Mouse (Mus musculus) macrophage (primary cell): ENCODE results near the gene Cog2. TPM values are rescaled to one million over a fixed set of nuclear protein-coding genes. Genes with fewer than 3 reads are reported as not detected.
A peak's percentile ranks its signal among the peaks of the same experiment; 100 is the strongest.

Source experiments
- H3K27ac ChIP-seq: fragments of 350-480 bp; formaldehyde crosslinking; 2 replicates; pipeline ENCODE4 v1.9.0; 2021
- H3K36me3 ChIP-seq: fragments of 350-480 bp; formaldehyde crosslinking; 2 replicates; pipeline ENCODE4 v1.9.0; 2021; ENCODE audit errors: inconsistent target
- H3K4me3 ChIP-seq: fragments of 350-480 bp; formaldehyde crosslinking; 2 replicates; pipeline ENCODE4 v1.9.0; 2021; ENCODE audit errors: inconsistent target
- H3K79me2 ChIP-seq: fragments of 350-480 bp; formaldehyde crosslinking; 2 replicates; pipeline ENCODE4 v1.9.0; 2021; ENCODE audit errors: inconsistent target
- WGBS: methylation state at CpG from one replicate; pipeline ENCODE4 v1.1.7; 2026; ENCODE audit warnings: inconsistent platforms; ENCODE audit not compliant: missing documents; 5-methylcytosine and 5-hydroxymethylcytosine counted together
- polyA plus RNA-seq: library from polyadenylated mRNA; stranded (reverse); fragments of 250-400 nt; gene quantifications from 3 replicates; pipeline ENCODE4 v1.2.4, GENCODE M21; 2018; ENCODE audit warnings: inconsistent platforms
- total RNA-seq, 78 experiments: library from RNA; depleted of rRNA; stranded (reverse); fragments of 250-400 nt; gene quantifications; 1 replicate in 9 of 78; 2 replicates in 24 of 78; 3 replicates in 43 of 78; 4 replicates in 2 of 78; pipeline ENCODE4 v1.2.4; 2018; ENCODE audit warnings: inconsistent platforms in 56 of 78

The Cog2 gene
- total RNA-seq (2018; cell fraction: chromatin; rRNA removed) = 10 to 100 TPM; 35.8 to 86.1 (median 60.7) TPM
- total RNA-seq (2018; cell fraction: cytosol; rRNA removed) = 10 to 100 TPM; 17.9 to 25.3 (median 21.6) TPM
- 10 to 100 TPM; 25.4 to 49.8 (median 39.7) TPM for total RNA-seq (2018; cell fraction: nucleus; rRNA removed)
- polyA plus RNA-seq = 13.3 to 23.6 TPM (median 21.6 TPM) in 3 replicates

- peaks cover 48% of the 10 kb centered on the region for H3K79me2 ChIP-seq
- H3K27ac ChIP-seq = peak within 1 kb of the TSS; percentile 37
- H3K36me3 ChIP-seq = peaks cover 3% of the 10 kb centered on the region; the same call in 1 of the 2 replicates
- WGBS = 7% methylated on average over 48 of the region's 50 CpGs
- peak within 1 kb of the TSS; percentile 99 for H3K4me3 ChIP-seq
Measured at GRCm38 (mm10) chr8:124520249-124521080, at the start of gene Cog2. Gene Cog2, plus strand, starts transcription at chr8:124520767.

- 82% methylated on average over 5 of the region's 5 CpGs for WGBS
- Histone ChIP-seq H3K36me3 (no peaks in the 10 kb centered on the region), H3K27ac (no peak overlapping the region), H3K79me2 (no peaks in the 10 kb centered on the region), H3K4me3 (no peak overlapping the region)
Measured at GRCm38 (mm10) chr8:124475690-124476089, 44.9 kb upstream of the Cog2 start.

GRCm38 (mm10) chr8:124476701-124477100 lies 43.9 kb upstream of the Cog2 start:
- H3K36me3 ChIP-seq = no peaks in the 10 kb centered on the region
- H3K27ac ChIP-seq = no peak overlapping the region
- no peak overlapping the region for H3K4me3 ChIP-seq
- 86% methylated on average over 9 of the region's 9 CpGs for WGBS
- H3K79me2 ChIP-seq = no peaks in the 10 kb centered on the region

GRCm38 (mm10) chr8:124479251-124479650 lies 41.3 kb upstream of the Cog2 start:
- 79% methylated on average over 3 of the region's 3 CpGs for WGBS

GRCm38 (mm10) chr8:124480321-124480720 lies 40.2 kb upstream of the Cog2 start:
- Histone ChIP-seq H3K27ac (no peak overlapping the region), H3K79me2 (no peaks in the 10 kb centered on the region), H3K36me3 (no peaks in the 10 kb centered on the region), H3K4me3 (no peak overlapping the region)
- WGBS = 93% methylated on average over 8 of the region's 8 CpGs

More at GRCm38 (mm10) chr8:124479251-124479650, 41.3 kb upstream of the Cog2 start:
- Histone ChIP-seq H3K79me2 (no peaks in the 10 kb centered on the region), H3K27ac (no peak overlapping the region), H3K36me3 (no peaks in the 10 kb centered on the region), H3K4me3 (no peak overlapping the region)

- Histone ChIP-seq H3K27ac (no peak overlapping the region), H3K4me3 (no peak overlapping the region), H3K79me2 (no peaks in the 10 kb centered on the region), H3K36me3 (no peaks in the 10 kb centered on the region)
- WGBS = 93% methylated on average over 2 of the region's 2 CpGs
Measured at GRCm38 (mm10) chr8:124482790-124483189, 37.8 kb upstream of the Cog2 start.

- H3K36me3 ChIP-seq = no peaks in the 10 kb centered on the region
- 66% methylated on average over 7 of the region's 7 CpGs for WGBS
- no peak overlapping the region for H3K27ac ChIP-seq
- H3K79me2 ChIP-seq = no peaks in the 10 kb centered on the region
- no peak overlapping the region for H3K4me3 ChIP-seq
Measured at GRCm38 (mm10) chr8:124483356-124484115, 37.0 kb upstream of the Cog2 start.

GRCm38 (mm10) chr8:124489311-124489710 lies 31.3 kb upstream of the Cog2 start:
- WGBS = 62% methylated on average over 6 of the region's 6 CpGs
- Histone ChIP-seq H3K4me3 (no peak overlapping the region), H3K36me3 (no peaks in the 10 kb centered on the region), H3K79me2 (no peaks in the 10 kb centered on the region), H3K27ac (no peak overlapping the region)

GRCm38 (mm10) chr8:124489786-124490185 lies 30.8 kb upstream of the Cog2 start:
- H3K79me2 ChIP-seq = no peaks in the 10 kb centered on the region
- no peak overlapping the region for H3K4me3 ChIP-seq
- no peaks in the 10 kb centered on the region for H3K36me3 ChIP-seq
- no peak overlapping the region for H3K27ac ChIP-seq
- WGBS = 86% methylated on average over 6 of the region's 6 CpGs

GRCm38 (mm10) chr8:124494397-124494796 lies 26.2 kb upstream of the Cog2 start:
- no peak overlapping the region for H3K27ac ChIP-seq
- H3K36me3 ChIP-seq = no peaks in the 10 kb centered on the region
- WGBS = 79% methylated on average over 3 of the region's 3 CpGs
- H3K4me3 ChIP-seq = no peak overlapping the region
- H3K79me2 ChIP-seq = no peaks in the 10 kb centered on the region

- Histone ChIP-seq H3K79me2 (no peaks in the 10 kb centered on the region), H3K27ac (no peak overlapping the region), H3K4me3 (no peak overlapping the region), H3K36me3 (no peaks in the 10 kb centered on the region)
- WGBS = 89% methylated on average over 11 of the region's 15 CpGs
Measured at GRCm38 (mm10) chr8:124494955-124495354, 25.6 kb upstream of the Cog2 start.

- Histone ChIP-seq H3K79me2 (no peaks in the 10 kb centered on the region), H3K36me3 (no peaks in the 10 kb centered on the region), H3K27ac (no peak overlapping the region), H3K4me3 (no peak overlapping the region)
- WGBS = 81% methylated on average over 8 of the region's 11 CpGs
Measured at GRCm38 (mm10) chr8:124495676-124496075, 24.9 kb upstream of the Cog2 start.

GRCm38 (mm10) chr8:124496266-124496665 lies 24.3 kb upstream of the Cog2 start:
- 79% methylated on average over 4 of the region's 4 CpGs for WGBS
- no peak overlapping the region for H3K4me3 ChIP-seq
- no peaks in the 10 kb centered on the region for H3K36me3 ChIP-seq
- no peak overlapping the region for H3K27ac ChIP-seq
- H3K79me2 ChIP-seq = no peaks in the 10 kb centered on the region

- Histone ChIP-seq H3K36me3 (no peaks in the 10 kb centered on the region), H3K79me2 (no peaks in the 10 kb centered on the region), H3K4me3 (no peak overlapping the region), H3K27ac (no peak overlapping the region)
- WGBS = 92% methylated on average over 5 of the region's 5 CpGs
Measured at GRCm38 (mm10) chr8:124496871-124497270, 23.7 kb upstream of the Cog2 start.

- H3K4me3 ChIP-seq = no peak overlapping the region
Measured at GRCm38 (mm10) chr8:124498398-124498797, 22.2 kb upstream of the Cog2 start.

More at GRCm38 (mm10) chr8:124498398-124498797, 22.2 kb upstream of the Cog2 start:
- Histone ChIP-seq H3K36me3 (no peaks in the 10 kb centered on the region), H3K79me2 (no peaks in the 10 kb centered on the region), H3K27ac (no peak overlapping the region)
